Mouse (Mus musculus) left cerebral cortex, postnatal 36 days (tissue): ENCODE results near the gene Thbs3. TPM values are rescaled to one million over a fixed set of nuclear protein-coding genes. Genes with fewer than 3 reads are reported as not detected.

Source experiments
- DNase-seq, 2 experiments: peaks; one replicate each; pipeline ENCODE4 v3.0.0; 2021 to 2022; ENCODE audit warnings: low spot score in 2 of 2, mixed read lengths in 1 of 2
- intact Hi-C: fragments of 180-260 bp; cut with DNase I; formaldehyde crosslinking; loops from one replicate; pipeline ENCODE4 v1.15.1; 2025
- total RNA-seq, 2 experiments: library from RNA; stranded (reverse); gene quantifications; 2 replicates each; pipeline ENCODE4 v1.2.3; 2021

The Thbs3 gene
- total RNA-seq, 2 experiments from 2014 or later = 21.0 to 21.3 TPM

GRCm38 (mm10) chr3:89225321-89225815 lies 10.4 kb downstream of the Thbs3 start:
- no peak for DNase-seq
- intact Hi-C loops = no loop called here

GRCm38 (mm10) chr3:89225918-89226317 lies 10.9 kb downstream of the Thbs3 start:
- intact Hi-C loops = no loop called here
- DNase-seq = no peak

GRCm38 (mm10) chr3:89226361-89226760 lies 11.4 kb downstream of the Thbs3 start:
- intact Hi-C loops = no loop called here

GRCm38 (mm10) chr3:89226900-89227299 lies 11.9 kb downstream of the Thbs3 start, which contains the start of gene Mtx1:
Gene Mtx1, minus strand, starts transcription at chr3:89227088.
- no peak for DNase-seq
- intact Hi-C loops = no loop called here

More at GRCm38 (mm10) chr3:89226361-89226760, 11.4 kb downstream of the Thbs3 start:
- DNase-seq = no peak

GRCm38 (mm10) chr3:89227307-89228179 lies 12.6 kb downstream of the Thbs3 start:
- peak; percentile 90 to 92 for DNase-seq
- intact Hi-C loops = no loop called here

GRCm38 (mm10) chr3:89228180-89228549 lies 13.2 kb downstream of the Thbs3 start:
- peak; percentile 79 to 83 for DNase-seq
- intact Hi-C loops = no loop called here

GRCm38 (mm10) chr3:89228836-89229235 lies 13.9 kb downstream of the Thbs3 start, which contains the start of gene Muc1:
Gene Muc1, plus strand, starts transcription at chr3:89229057.
- intact Hi-C loops = no loop called here
- DNase-seq = no peak

- intact Hi-C loops = no loop called here
- no peak for DNase-seq
Measured at GRCm38 (mm10) chr3:89229276-89229675, 14.3 kb downstream of the Thbs3 start.

- intact Hi-C loops = no loop called here
- DNase-seq = no peak
Measured at GRCm38 (mm10) chr3:89230561-89230960, 15.6 kb downstream of the Thbs3 start.

GRCm38 (mm10) chr3:89231345-89231744 lies 16.4 kb downstream of the Thbs3 start:
- DNase-seq = no peak
- intact Hi-C loops = no loop called here

- no peak for DNase-seq
- intact Hi-C loops = no loop called here
Measured at GRCm38 (mm10) chr3:89231772-89232275, 16.8 kb downstream of the Thbs3 start.

- DNase-seq = no peak
- intact Hi-C loops = no loop called here
Measured at GRCm38 (mm10) chr3:89232614-89233013, 17.6 kb downstream of the Thbs3 start.

- intact Hi-C loops = no loop called here
- no peak for DNase-seq
Measured at GRCm38 (mm10) chr3:89233562-89234110, 18.7 kb downstream of the Thbs3 start.

- DNase-seq = peak; percentile 55 to 64
- intact Hi-C loops = no loop called here
Measured at GRCm38 (mm10) chr3:89236516-89236915, 21.5 kb downstream of the Thbs3 start.

- intact Hi-C loops = no loop called here
Measured at GRCm38 (mm10) chr3:89237682-89238081, 22.7 kb downstream of the Thbs3 start.

GRCm38 (mm10) chr3:89238494-89238893 lies 23.5 kb downstream of the Thbs3 start:
- intact Hi-C loops = no loop called here
- peak in 1 of 2 experiments; percentile 5 for DNase-seq

More at GRCm38 (mm10) chr3:89237682-89238081, 22.7 kb downstream of the Thbs3 start:
- DNase-seq = no peak

GRCm38 (mm10) chr3:89242331-89242895 lies 27.4 kb downstream of the Thbs3 start:
- DNase-seq = peak in 1 of 2 experiments; percentile 58

GRCm38 (mm10) chr3:89243609-89244008 lies 28.6 kb downstream of the Thbs3 start:
- intact Hi-C loops = loop anchor here (5.0 kb wide), 1 partner anchor 46 kb away; no protein-coding TSS in a partner anchor
- no peak for DNase-seq

More at GRCm38 (mm10) chr3:89242331-89242895, 27.4 kb downstream of the Thbs3 start:
- intact Hi-C loops = loop anchor here (5.0 kb wide), 1 partner anchor 45 kb away; no protein-coding TSS in a partner anchor

- intact Hi-C loops = loop anchor here (5.0 kb wide), 1 partner anchor 47 kb away; no protein-coding TSS in a partner anchor
- peak in 1 of 2 experiments; percentile 50 for DNase-seq
Measured at GRCm38 (mm10) chr3:89244158-89244981, 29.4 kb downstream of the Thbs3 start.
